Mouse (Mus musculus): ENCODE results near the gene Rrn3. TPM values are rescaled to one million over a fixed set of nuclear protein-coding genes. Genes with fewer than 3 reads are reported as not detected.
"Not testable (repeated sequence)": the region's sequence is repeated elsewhere in the genome, so short reads cannot be mapped to it uniquely, and the experiment has no call there.

Gene Rrn3
- polyA plus RNA-seq (2015; fragmentation: Nextera tagmentation; extraction: Ambion mirVana): 53.4 and 56.8 TPM in 2 replicates

- Histone ChIP-seq H3K4me1 (peaks cover 12% of the 10 kb centered on the region), H3K9me3 (no peaks in the 10 kb centered on the region), H3K4me2 (peak within 1 kb of the TSS; percentile 75), H3K9ac (peak within 1 kb of the TSS; percentile 86), H3K27ac (peak within 1 kb of the TSS; percentile 84), H3K4me3 (replicated peaks) (peak within 1 kb of the TSS; percentile 70), H3K27me3 (replicated peaks) (no peaks in the 10 kb centered on the region), H3K36me3 (peaks cover 9% of the 10 kb centered on the region)
- peak; percentile 97 for ATAC-seq (ENCODE audit: insufficient read depth, low FRiP score, low read depth)
- under 1% methylated on average over 57 of the region's 57 CpGs for WGBS
Observed at GRCm38 (mm10) chr16:13780353-13781036, at the start of gene Rrn3. Rrn3 (plus strand) TSS chr16:13780708.

DNA sequence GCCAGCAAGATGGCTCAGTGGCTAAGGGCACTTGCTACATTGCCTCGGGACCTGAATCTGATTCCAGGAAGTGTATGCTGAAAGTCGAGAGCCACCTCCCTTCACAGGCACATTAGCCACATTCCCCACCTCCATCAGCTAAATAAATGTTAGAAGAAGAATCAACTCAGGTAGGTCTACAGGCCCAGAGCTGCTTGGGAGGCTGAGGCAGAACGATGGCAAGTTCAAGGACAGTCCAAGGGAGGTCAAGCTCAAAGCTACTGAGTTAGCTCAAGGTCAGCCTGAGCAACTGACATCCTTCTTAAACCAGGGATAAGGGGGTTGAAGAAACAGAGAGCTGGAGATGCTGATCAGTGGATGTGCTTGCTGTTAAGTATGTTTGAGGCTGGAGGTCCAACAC, 47.7 kb upstream of the Rrn3 start:
- no peaks in the 10 kb centered on the region for H3K36me3 ChIP-seq
- H3K4me2 ChIP-seq: no peak overlapping the region
- no peak for ATAC-seq (ENCODE audit: insufficient read depth, low FRiP score, low read depth)
- H3K9ac ChIP-seq: no peak overlapping the region
- no peaks in the 10 kb centered on the region for H3K27me3 ChIP-seq (replicated peaks)
- H3K4me3 ChIP-seq (replicated peaks): no peak overlapping the region
- 74% methylated on average over 3 of the region's 3 CpGs for WGBS
- no peaks in the 10 kb centered on the region for H3K9me3 ChIP-seq
- H3K4me1 ChIP-seq: peaks cover 9% of the 10 kb centered on the region; the same call in 1 of the 2 replicates
- H3K27ac ChIP-seq: no peak overlapping the region

- 18% methylated on average over 9 of the region's 9 CpGs for WGBS
- no peak for ATAC-seq (ENCODE audit: insufficient read depth, low FRiP score, low read depth)
- Histone ChIP-seq H3K4me3 (replicated peaks) (no peak overlapping the region), H3K36me3 (no peaks in the 10 kb centered on the region), H3K27ac (no peak overlapping the region), H3K9me3 (no peaks in the 10 kb centered on the region), H3K4me1 (0 out of 2 replicates have a peak, but pooled peaks cover 9% of the 10 kb centered on the region), H3K27me3 (replicated peaks) (no peaks in the 10 kb centered on the region), H3K9ac (no peak overlapping the region), H3K4me2 (no peak overlapping the region)
Observed at GRCm38 (mm10) chr16:13733518-13734137, 46.9 kb upstream of the Rrn3 start.

DNA sequence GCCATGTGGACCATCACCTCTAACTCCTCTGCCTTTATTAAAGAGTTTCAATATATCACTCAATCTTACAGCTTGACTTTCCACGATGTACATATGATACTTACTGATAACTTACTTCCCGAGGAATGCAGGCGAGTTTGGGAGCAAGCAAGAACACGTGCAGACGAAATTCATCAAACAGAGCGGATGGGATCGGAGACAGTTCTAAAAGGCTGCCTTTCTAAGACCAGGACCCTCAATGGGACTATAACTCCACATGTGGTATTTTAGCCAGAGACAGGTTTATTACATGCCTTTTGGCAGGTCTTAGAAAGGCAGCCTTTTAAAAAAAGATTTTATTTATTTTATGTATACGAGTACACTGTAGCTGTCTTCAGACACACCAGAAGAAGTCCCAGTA, 44.5 kb upstream of the Rrn3 start:
- 68% methylated on average over 8 of the region's 8 CpGs for WGBS
- ATAC-seq (ENCODE audit: insufficient read depth, low FRiP score, low read depth): no peak
- no peaks in the 10 kb centered on the region for H3K36me3 ChIP-seq

GRCm38 (mm10) chr16:13739044-13739443, 41.5 kb upstream of the Rrn3 start:
- H3K9ac ChIP-seq: not testable (repeated sequence)

More for the DNA sequence above, 44.5 kb upstream of the Rrn3 start:
- Histone ChIP-seq H3K9ac (no peak overlapping the region), H3K27ac (no peak overlapping the region), H3K27me3 (replicated peaks) (no peaks in the 10 kb centered on the region), H3K9me3 (no peaks in the 10 kb centered on the region), H3K4me1 (no peaks in the 10 kb centered on the region), H3K4me2 (no peak overlapping the region), H3K4me3 (replicated peaks) (no peak overlapping the region)

DNA sequence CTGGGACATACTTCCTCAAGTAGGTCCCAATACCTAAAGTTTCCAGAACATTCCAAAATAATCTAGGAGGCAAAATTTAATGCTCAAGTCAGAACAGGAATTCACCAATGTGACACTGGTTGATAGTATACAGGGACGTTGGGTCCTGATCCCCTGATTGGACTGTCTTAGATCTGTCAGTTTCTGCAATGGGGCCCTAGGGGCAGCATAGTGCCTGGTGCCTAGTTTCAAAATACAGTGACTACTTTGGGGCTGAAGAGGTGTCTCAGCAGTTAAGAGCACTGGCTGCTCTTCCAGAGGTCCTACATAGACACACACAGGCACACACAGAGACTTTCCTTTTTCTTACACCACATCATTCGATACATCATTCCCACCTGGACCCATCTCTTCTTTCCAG, 39.7 kb upstream of the Rrn3 start:
- Histone ChIP-seq H3K9me3 (no peaks in the 10 kb centered on the region), H3K27me3 (replicated peaks) (no peaks in the 10 kb centered on the region), H3K4me2 (no peak overlapping the region), H3K4me1 (no peaks in the 10 kb centered on the region), H3K4me3 (replicated peaks) (no peak overlapping the region), H3K9ac (no peak overlapping the region), H3K27ac (no peak overlapping the region), H3K36me3 (no peaks in the 10 kb centered on the region)
- no peak for ATAC-seq (ENCODE audit: insufficient read depth, low FRiP score, low read depth)
- WGBS: 66% methylated on average over 2 of the region's 2 CpGs

More at GRCm38 (mm10) chr16:13739044-13739443, 41.5 kb upstream of the Rrn3 start:
- H3K36me3 ChIP-seq; ATAC-seq (ENCODE audit: insufficient read depth, low FRiP score, low read depth); H3K4me2 ChIP-seq; H3K9me3 ChIP-seq; H3K27ac ChIP-seq; H3K27me3 ChIP-seq (replicated peaks); H3K4me1 ChIP-seq; H3K4me3 ChIP-seq (replicated peaks): not testable (repeated sequence)
- WGBS: 71% methylated on average over 4 of the region's 4 CpGs

- Histone ChIP-seq H3K9ac (no peak overlapping the region), H3K27ac (no peak overlapping the region), H3K27me3 (replicated peaks) (no peaks in the 10 kb centered on the region), H3K4me3 (replicated peaks) (no peak overlapping the region), H3K9me3 (no peaks in the 10 kb centered on the region), H3K36me3 (no peaks in the 10 kb centered on the region), H3K4me2 (no peak overlapping the region), H3K4me1 (no peaks in the 10 kb centered on the region)
- no peak for ATAC-seq (ENCODE audit: insufficient read depth, low FRiP score, low read depth)
- WGBS: 86% methylated on average over 8 of the region's 8 CpGs
Observed at GRCm38 (mm10) chr16:13747708-13748107, 32.8 kb upstream of the Rrn3 start.

DNA sequence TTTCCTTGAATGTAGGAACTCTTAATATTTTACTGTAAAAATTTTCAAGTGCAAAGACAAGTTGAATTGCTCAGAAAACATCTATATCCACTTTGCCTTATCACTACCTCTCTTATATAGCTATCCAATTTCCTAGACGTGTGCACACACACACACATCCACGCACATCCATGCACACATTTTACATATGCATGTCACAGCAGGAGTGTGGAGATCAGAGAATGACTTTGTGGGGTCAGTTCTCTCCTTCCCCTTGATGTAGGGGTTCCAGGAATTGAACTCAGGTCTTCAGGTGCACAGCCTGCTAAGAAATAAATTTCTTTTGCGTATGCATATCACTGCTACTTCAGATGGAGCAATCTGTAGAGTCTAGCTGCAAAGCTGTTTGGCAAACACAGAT, 32.4 kb upstream of the Rrn3 start:
- no peaks in the 10 kb centered on the region for H3K9me3 ChIP-seq
- 65% methylated on average over 3 of the region's 3 CpGs for WGBS
- H3K36me3 ChIP-seq: no peaks in the 10 kb centered on the region
- H3K27me3 ChIP-seq (replicated peaks): no peaks in the 10 kb centered on the region
- H3K4me3 ChIP-seq (replicated peaks): no peak overlapping the region
- ATAC-seq (ENCODE audit: insufficient read depth, low FRiP score, low read depth): no peak
- H3K9ac ChIP-seq: no peak overlapping the region
- no peaks in the 10 kb centered on the region for H3K4me1 ChIP-seq
- no peak overlapping the region for H3K27ac ChIP-seq
- no peak overlapping the region for H3K4me2 ChIP-seq

- H3K9me3 ChIP-seq; H3K36me3 ChIP-seq; H3K27ac ChIP-seq; H3K27me3 ChIP-seq (replicated peaks); H3K4me3 ChIP-seq (replicated peaks); ATAC-seq (ENCODE audit: insufficient read depth, low FRiP score, low read depth); H3K9ac ChIP-seq; H3K4me2 ChIP-seq; H3K4me1 ChIP-seq: not testable (repeated sequence)
- 32% methylated on average over 10 of the region's 10 CpGs for WGBS
Observed at GRCm38 (mm10) chr16:13748813-13749212, 31.7 kb upstream of the Rrn3 start.

DNA sequence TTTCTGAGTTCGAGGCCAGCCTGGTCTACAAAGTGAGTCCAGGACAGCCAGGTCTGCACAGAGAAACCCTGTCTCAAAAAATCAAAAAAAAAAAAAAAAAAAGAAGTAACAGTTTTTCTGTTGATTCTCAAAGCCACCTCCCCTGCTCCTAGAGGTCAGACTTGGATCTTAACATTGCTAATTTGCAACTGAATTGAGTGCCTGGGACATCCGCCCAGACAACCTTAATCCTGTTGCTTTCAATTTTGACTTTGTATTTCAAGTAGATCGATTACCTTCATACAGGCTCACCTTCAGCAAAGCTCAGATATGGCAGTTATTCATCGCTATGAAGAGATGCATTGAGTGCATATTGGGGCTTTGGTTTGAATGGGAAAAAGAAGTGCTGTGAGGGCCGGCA, 31.2 kb upstream of the Rrn3 start:
- ATAC-seq (ENCODE audit: insufficient read depth, low FRiP score, low read depth): no peak
- no peaks in the 10 kb centered on the region for H3K4me1 ChIP-seq
- H3K27me3 ChIP-seq (replicated peaks): no peaks in the 10 kb centered on the region
- H3K4me2 ChIP-seq: no peak overlapping the region
- H3K4me3 ChIP-seq (replicated peaks): no peak overlapping the region
- 67% methylated on average over 5 of the region's 5 CpGs for WGBS
- no peaks in the 10 kb centered on the region for H3K9me3 ChIP-seq
- no peaks in the 10 kb centered on the region for H3K36me3 ChIP-seq
- H3K9ac ChIP-seq: no peak overlapping the region
- H3K27ac ChIP-seq: no peak overlapping the region

DNA sequence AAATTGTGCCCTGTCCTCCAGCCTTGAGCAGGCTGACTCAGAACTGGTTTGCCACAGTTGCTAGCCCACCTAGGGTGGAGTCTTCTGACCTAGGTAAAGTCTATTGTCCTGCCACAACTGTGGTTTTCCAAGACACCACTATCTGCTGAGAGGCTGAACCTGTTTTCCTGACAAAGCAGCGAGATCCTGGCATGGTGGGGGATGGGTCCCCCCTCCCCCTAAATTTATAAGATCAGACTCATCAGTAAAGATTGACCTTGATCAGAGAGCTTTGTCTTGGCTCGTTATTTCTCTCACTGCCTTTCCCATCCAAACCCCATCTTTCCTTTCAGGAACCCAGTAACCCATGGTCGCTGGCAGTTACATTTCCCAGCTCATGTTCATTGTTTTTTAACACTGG, 30.5 kb upstream of the Rrn3 start:
- WGBS: 59% methylated on average over 3 of the region's 3 CpGs
- no peak overlapping the region for H3K4me3 ChIP-seq (replicated peaks)
- H3K27ac ChIP-seq: no peak overlapping the region
- H3K27me3 ChIP-seq (replicated peaks): no peaks in the 10 kb centered on the region
- no peaks in the 10 kb centered on the region for H3K36me3 ChIP-seq
- H3K9ac ChIP-seq: no peak overlapping the region
- no peak overlapping the region for H3K4me2 ChIP-seq
- no peak for ATAC-seq (ENCODE audit: insufficient read depth, low FRiP score, low read depth)
- no peaks in the 10 kb centered on the region for H3K9me3 ChIP-seq
- peaks cover 3% of the 10 kb centered on the region; the same call in 1 of the 2 replicates for H3K4me1 ChIP-seq

- Histone ChIP-seq H3K4me3 (replicated peaks) (no peak overlapping the region), H3K27me3 (replicated peaks) (no peaks in the 10 kb centered on the region), H3K9me3 (no peaks in the 10 kb centered on the region), H3K27ac (no peak overlapping the region), H3K9ac (no peak overlapping the region), H3K4me1 (peaks cover 5% of the 10 kb centered on the region; the same call in 1 of the 2 replicates), H3K36me3 (no peaks in the 10 kb centered on the region), H3K4me2 (no peak overlapping the region)
- 93% methylated on average over 13 of the region's 13 CpGs for WGBS
- no peak for ATAC-seq (ENCODE audit: insufficient read depth, low FRiP score, low read depth)
Observed at GRCm38 (mm10) chr16:13750626-13751025, 29.9 kb upstream of the Rrn3 start.

Measured in stomach, embryonic 15.5 days (tissue).